Mouse (Mus musculus): ENCODE measurements at regions not wholly inside any gene's neighbourhood (a gene's known extent, or its start where the extent isn't known, plus 50 kb on each side); places are given as distances from the start of the nearest gene placed in this dataset.
A peak's percentile ranks its signal among the peaks of the same experiment; 100 is the strongest.

DNA sequence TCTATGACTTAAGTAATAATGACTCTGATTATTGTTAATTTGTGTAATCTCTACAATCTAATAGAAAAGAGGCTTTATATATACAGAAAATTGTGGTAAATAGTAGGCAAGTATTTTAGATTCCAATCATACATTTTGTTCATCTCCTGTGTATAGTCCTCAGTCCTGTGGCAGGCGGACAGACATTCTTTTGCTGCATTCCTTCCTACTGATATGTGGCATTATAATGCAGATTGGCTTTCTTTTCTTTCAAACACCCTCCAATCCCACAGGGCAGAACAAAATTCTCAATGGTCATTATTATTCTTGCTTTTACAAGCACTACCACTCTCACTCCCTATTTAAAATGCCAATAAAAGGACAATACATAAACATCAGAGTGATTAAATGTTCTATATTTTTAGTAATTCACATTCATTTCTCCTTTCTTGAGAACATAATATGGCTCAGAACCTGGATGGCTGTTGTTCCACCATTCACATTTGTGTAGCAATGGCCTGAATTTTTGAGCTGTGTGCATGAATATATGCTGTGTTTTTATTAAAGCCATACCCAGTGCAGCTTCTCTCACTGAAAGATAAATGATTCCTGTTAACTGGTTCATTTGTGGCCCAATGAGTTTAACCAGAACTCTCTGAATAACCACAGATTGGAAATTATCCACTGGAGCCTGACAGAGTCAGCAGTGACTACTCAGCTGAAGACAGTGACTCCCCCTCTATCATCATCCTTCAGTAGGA is 194.6 kb downstream of the Gm43517 start:
- TF ChIP-seq CTCF (conservative IDR thresholded peaks at IDR 0.05), result no peak
- Histone ChIP-seq H3K4me3 (no peak overlapping the region), H3K27ac (no peak overlapping the region)
- no peak for DNase-seq (ENCODE audit: low spot score in 2 of 2)

- H3K4me3 ChIP-seq, result no peak overlapping the region
- no peak overlapping the region for H3K27ac ChIP-seq
- no peak for TF ChIP-seq CTCF (conservative IDR thresholded peaks at IDR 0.05)
- no peak for DNase-seq (ENCODE audit: low spot score in 2 of 2)
Measured at GRCm38 (mm10) chr12:49583849-49584248, 198.9 kb downstream of the Gm43517 start.

DNA sequence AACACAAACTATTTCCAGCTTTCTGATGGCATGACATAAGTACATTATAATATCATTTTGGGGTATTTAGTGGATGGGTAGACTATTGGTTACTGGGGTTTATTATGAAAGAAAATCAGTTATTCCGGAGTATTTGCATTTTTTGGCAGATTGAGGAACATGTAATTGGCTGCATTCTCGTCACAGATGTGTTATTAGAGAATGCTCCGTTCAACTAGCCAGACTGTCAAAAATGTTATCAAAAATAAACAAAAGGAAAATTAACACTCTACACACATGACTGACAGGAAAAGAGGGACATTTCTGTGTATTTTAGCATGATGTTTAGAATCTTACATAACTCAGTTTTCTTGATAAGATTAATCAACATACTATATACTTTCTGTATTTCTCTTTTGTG is 237.3 kb downstream of the Gm43517 start:
- no peak for TF ChIP-seq CTCF (conservative IDR thresholded peaks at IDR 0.05)
- DNase-seq (ENCODE audit: low spot score in 2 of 2), result peak in 1 of 2 experiments; percentile 20
- peak overlapping the region; percentile 64 for H3K27ac ChIP-seq
- no peak overlapping the region for H3K4me3 ChIP-seq

- no peak overlapping the region for H3K27ac ChIP-seq
- TF ChIP-seq CTCF (conservative IDR thresholded peaks at IDR 0.05), result no peak
- DNase-seq (ENCODE audit: low spot score in 2 of 2), result no peak
- H3K4me3 ChIP-seq, result no peak overlapping the region
Measured at GRCm38 (mm10) chr12:49627222-49627621, 242.2 kb downstream of the Gm43517 start.

DNA sequence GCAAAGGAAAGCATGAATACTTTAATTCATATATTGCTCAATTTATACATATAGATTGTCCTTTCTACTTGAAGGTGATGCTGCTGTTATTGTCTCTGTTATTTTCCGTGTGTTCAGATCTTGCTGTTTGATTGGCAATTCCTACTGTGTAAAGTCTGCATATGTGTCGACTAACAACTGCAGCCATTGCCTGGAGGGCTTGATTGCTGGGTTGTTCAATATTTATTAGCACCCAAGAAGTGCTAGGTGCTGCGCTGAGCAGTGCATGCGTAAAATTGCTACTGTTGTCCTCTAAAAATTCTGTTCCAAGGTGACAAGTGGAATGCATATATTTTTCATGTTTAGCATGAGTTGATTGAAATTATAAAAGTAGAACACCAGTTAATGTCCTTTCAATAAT is 243.0 kb downstream of the Gm43517 start:
- no peak for TF ChIP-seq CTCF (conservative IDR thresholded peaks at IDR 0.05)
- no peak overlapping the region for H3K27ac ChIP-seq
- H3K4me3 ChIP-seq, result no peak overlapping the region
- DNase-seq (ENCODE audit: low spot score in 2 of 2), result no peak

- H3K4me3 ChIP-seq, result no peak overlapping the region
- TF ChIP-seq CTCF (conservative IDR thresholded peaks at IDR 0.05), result no peak
- DNase-seq (ENCODE audit: low spot score in 2 of 2), result no peak
- no peak overlapping the region for H3K27ac ChIP-seq
Measured at GRCm38 (mm10) chr12:49649104-49650063, 264.4 kb downstream of the Gm43517 start.
